In the genomic region with DNA sequence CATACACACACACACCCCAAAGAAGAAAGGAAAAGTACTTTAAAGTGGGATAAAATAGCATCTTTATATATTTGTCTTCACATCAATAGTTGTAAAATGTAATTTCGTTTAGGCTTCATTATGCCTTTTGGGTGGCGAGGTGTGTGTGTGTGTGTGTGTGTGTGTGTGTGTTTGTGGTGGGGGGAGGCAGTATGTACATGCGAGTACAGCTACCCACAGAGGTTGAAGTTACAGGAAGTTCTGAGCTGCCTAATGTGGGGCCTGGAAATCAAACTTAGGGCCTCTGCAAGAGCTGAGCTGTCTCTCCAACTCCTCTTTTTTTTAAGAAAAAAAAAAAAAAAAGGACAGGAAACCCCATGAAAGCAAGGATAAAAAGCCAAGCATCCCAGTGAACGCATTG, we compare ENCODE assay signal across 17 mouse cellular contexts. TPM values are rescaled to one million over a fixed set of nuclear protein-coding genes. Genes with fewer than 3 reads are reported as not detected.
DNase-seq lines count a peak whose midpoint lies in the region; ATAC-seq lines count a peak whose summit lies in the region.
"Had no signal": no experiment of that assay in that cellular context is flagged by ENCODE, and none has a peak within 500 bp of the region (broad histone marks: within the 10 kb centered on the region; RNA-seq: fewer than 3 reads in every experiment).

No protein-coding gene starts in this region.

- H3K36me3 ChIP-seq in heart, embryonic 13.5 days, result no peaks in the 10 kb centered on the region
- H3K36me3 ChIP-seq in liver, embryonic 13.5 days, result no peaks in the 10 kb centered on the region
- H3K36me3 ChIP-seq: midbrain, embryonic 13.5 days; neural tube, embryonic 12.5 days had no signal

- peaks cover 52% of the 10 kb centered on the region for H3K4me1 ChIP-seq in heart, embryonic 13.5 days
- H3K4me1 ChIP-seq in liver, embryonic 13.5 days (replicated peaks), result peaks cover 98% of the 10 kb centered on the region
- H3K4me1 ChIP-seq: midbrain, embryonic 13.5 days; neural tube, embryonic 12.5 days had no signal

- ATAC-seq in heart, embryonic 13.5 days (ENCODE audit: extremely low read depth, insufficient number of reproducible peaks, low FRiP score, low TSS enrichment), result no peak
- peak; percentile 49 for ATAC-seq in activated CD4-positive, CD25-positive, alpha-beta regulatory T cell, adult 4 months
- ATAC-seq in liver, embryonic 13.5 days (ENCODE audit: low read depth), result no peak
- ATAC-seq: forebrain, embryonic 14.5 days; midbrain, embryonic 13.5 days had no signal

- no peaks in the 10 kb centered on the region for H3K27me3 ChIP-seq in heart, embryonic 13.5 days (replicated peaks)
- H3K27me3 ChIP-seq in liver, embryonic 13.5 days, result no peaks in the 10 kb centered on the region
- H3K27me3 ChIP-seq: midbrain, embryonic 13.5 days; neural tube, embryonic 12.5 days had no signal

- H3K9me3 ChIP-seq in heart, embryonic 13.5 days, result no peaks in the 10 kb centered on the region
- no peaks in the 10 kb centered on the region for H3K9me3 ChIP-seq in liver, embryonic 13.5 days (replicated peaks)
- H3K9me3 ChIP-seq: midbrain, embryonic 13.5 days; neural tube, embryonic 12.5 days had no signal

- no peak overlapping the region for H3K9ac ChIP-seq in heart, embryonic 13.5 days
- peak overlapping the region; percentile 49 for H3K9ac ChIP-seq in liver, embryonic 13.5 days
- H3K9ac ChIP-seq: midbrain, embryonic 13.5 days; neural tube, embryonic 12.5 days had no signal

- 73% methylated on average over 4 of the region's 4 CpGs for WGBS in heart, embryonic 13.5 days
- 63% methylated on average over 4 of the region's 4 CpGs for WGBS in liver, embryonic 13.5 days (ENCODE audit: insufficient replicate concordance)

- DNase-seq in heart, postnatal 14 days, result no peak
- no peak for DNase-seq in liver, embryonic 13.5 days
- DNase-seq in thymus, postnatal 10 days (ENCODE audit: low spot score in 2 of 2), result peak; percentile 12 to 20
- DNase-seq in embryo, embryonic 10 days (ENCODE audit: low spot score), result no peak
- no peak for DNase-seq in spleen, postnatal 4 days (ENCODE audit: low spot score in 2 of 2)
- no peak for DNase-seq in cerebellum, postnatal 36 days
- DNase-seq: adrenal gland, postnatal 25 days; cerebellum, adult 11 months; gastrocnemius, postnatal 14 days; heart, postnatal 10 days; kidney, adult 18-20 months; lung, postnatal 14 days had no signal

- intact Hi-C loops in heart, postnatal 14 days (cut with DNase I), result loop anchor here (5.0 kb wide), 1 partner anchor 52 kb away; no protein-coding TSS in a partner anchor

- H3K4me2 ChIP-seq in heart, embryonic 13.5 days, result no peak overlapping the region
- H3K4me2 ChIP-seq in liver, embryonic 13.5 days, result no peak overlapping the region
- H3K4me2 ChIP-seq: midbrain, embryonic 13.5 days; neural tube, embryonic 12.5 days had no signal

- H3K4me3 ChIP-seq in heart, embryonic 13.5 days, result no peak overlapping the region
- H3K4me3 ChIP-seq in liver, embryonic 13.5 days (replicated peaks), result no peak overlapping the region
- H3K4me3 ChIP-seq: midbrain, embryonic 13.5 days; neural tube, embryonic 12.5 days had no signal

- H3K27ac ChIP-seq in heart, embryonic 13.5 days (replicated peaks), result peak overlapping the region; percentile 45; the same call in 1 of the 2 replicates
- peak overlapping the region; percentile 99 for H3K27ac ChIP-seq in liver, embryonic 13.5 days
- H3K27ac ChIP-seq: midbrain, embryonic 13.5 days; neural tube, embryonic 12.5 days had no signal

RNA-seq across cellular contexts. Expression of a gene that starts 57.8 kb away (rescaled TPM):
- 44.7 and 48.0 TPM in 2 replicates for polyA plus RNA-seq in heart, embryonic 13.5 days (2015; fragmentation: Nextera tagmentation; extraction: Ambion mirVana)
- total RNA-seq in heart, postnatal 14 days (2021), result 100 to 1,000 TPM in 1 of 2 experiments, 10 to 100 TPM in 1; 98.4 to 101 TPM
- polyA plus RNA-seq in activated CD4-positive, CD25-positive, alpha-beta regulatory T cell, adult 4 months (2017; shearing (Covaris generic)), result under 1 TPM in 1 of 2 experiments, not detected in 1; 0.29 TPM
- polyA plus RNA-seq in liver, embryonic 13.5 days (2015; fragmentation: Nextera tagmentation; extraction: Ambion mirVana), result 28.3 and 29.1 TPM in 2 replicates

Comparison
In these comparisons a context has a peak if more than half of its experiments do, and no peak if none do; other contexts are left out.
1. DNase-seq: peak in thymus, postnatal 10 days (2 of 2); none in heart, postnatal 14 days (0 of 2), liver, embryonic 13.5 days (single experiment), embryo, embryonic 10 days (single experiment), spleen, postnatal 4 days (0 of 2) and cerebellum, postnatal 36 days (0 of 2).
2. RNA of a gene that starts 57.8 kb away (polyA plus RNA-seq): 44.7 to 48.0 TPM in heart, embryonic 13.5 days and 28.3 to 29.1 TPM in liver, embryonic 13.5 days; 0.29 TPM in activated CD4-positive, CD25-positive, alpha-beta regulatory T cell, adult 4 months; every median in the first group is over 10 times any median in the second.